Mouse (Mus musculus): ENCODE results near the gene Srms.

- TF ChIP-seq CTCF (IDR thresholded peaks at IDR 0.05) (no peak), EP300 (IDR thresholded peaks at IDR 0.05) (no peak)
These were observed 53.2 kb downstream of the Srms start for GRCm38 (mm10) chr2:181159771-181160170.

Data from lung, postnatal 0 days (tissue).